Mouse (Mus musculus): ENCODE measurements around the gene Nelfb. TPM values are rescaled to one million over a fixed set of nuclear protein-coding genes. Genes with fewer than 3 reads are reported as not detected.

Gene Nelfb
- polyA plus RNA-seq, 1 experiment from 2014 or later = 93.7 TPM

DNA sequence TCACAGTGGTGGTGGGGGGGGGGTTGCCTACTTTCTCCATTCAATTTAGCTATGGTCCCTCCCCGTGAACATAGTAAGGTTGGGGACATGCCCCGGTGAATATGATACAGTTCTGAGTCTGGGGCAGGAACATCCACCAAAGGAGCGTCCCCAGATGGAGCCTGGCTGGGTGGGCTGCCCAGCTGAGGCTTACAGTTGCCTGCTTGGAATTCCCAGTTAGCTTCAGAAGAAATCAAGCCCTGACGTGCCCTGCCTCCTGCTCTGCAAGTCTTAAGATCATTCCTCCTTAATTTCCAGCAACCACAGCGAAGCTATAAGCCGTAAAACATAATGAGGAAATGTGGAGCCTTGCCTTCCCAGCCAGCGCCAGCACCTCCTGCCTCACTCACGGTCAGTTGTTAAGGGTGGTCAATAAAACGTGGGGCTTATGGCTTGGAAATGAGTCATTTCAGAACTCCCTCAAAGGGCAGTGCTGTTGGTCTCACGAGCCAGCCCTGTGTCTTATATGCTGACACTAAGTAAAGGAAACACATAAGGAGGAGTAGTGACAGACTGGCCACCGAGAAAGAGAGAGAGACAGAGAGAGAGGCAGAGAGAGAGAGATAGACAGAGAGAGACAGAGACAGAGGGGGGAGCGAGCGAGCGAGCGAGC, 31.6 kb downstream of the Nelfb start:
- 0 out of 2 replicates have a peak, but pooled peaks cover 3% of the 10 kb centered on the region for H3K27me3 ChIP-seq (ENCODE audit: control insufficient read depth, insufficient read depth, low read length)
- DNase-seq (ENCODE audit: low spot score) (no peak), ATAC-seq (ENCODE audit: low FRiP score) (no peak)
- peak overlapping the region; percentile 94; the same call in 1 of the 2 replicates for H3K27ac ChIP-seq (ENCODE audit: low read depth, low read length)
- H3K9me3 ChIP-seq (ENCODE audit: control insufficient read depth, low read length) = no peaks in the 10 kb centered on the region
- WGBS = 39% methylated on average over 15 of the region's 15 CpGs
- peak overlapping the region; percentile 83 for H3K4me2 ChIP-seq (replicated peaks; ENCODE audit: low read depth, low read length)
- H3K9ac ChIP-seq (ENCODE audit: low read depth, low read length) = peak overlapping the region; percentile 29
- H3K36me3 ChIP-seq (ENCODE audit: control insufficient read depth, insufficient read depth, low read length) = 0 out of 2 replicates have a peak, but pooled peaks cover 3% of the 10 kb centered on the region
- peak overlapping the region; percentile 90 for H3K4me3 ChIP-seq (ENCODE audit: low read depth, low read length)
- peaks cover 27% of the 10 kb centered on the region for H3K4me1 ChIP-seq (replicated peaks; ENCODE audit: control insufficient read depth, insufficient read depth, low read length)

DNA sequence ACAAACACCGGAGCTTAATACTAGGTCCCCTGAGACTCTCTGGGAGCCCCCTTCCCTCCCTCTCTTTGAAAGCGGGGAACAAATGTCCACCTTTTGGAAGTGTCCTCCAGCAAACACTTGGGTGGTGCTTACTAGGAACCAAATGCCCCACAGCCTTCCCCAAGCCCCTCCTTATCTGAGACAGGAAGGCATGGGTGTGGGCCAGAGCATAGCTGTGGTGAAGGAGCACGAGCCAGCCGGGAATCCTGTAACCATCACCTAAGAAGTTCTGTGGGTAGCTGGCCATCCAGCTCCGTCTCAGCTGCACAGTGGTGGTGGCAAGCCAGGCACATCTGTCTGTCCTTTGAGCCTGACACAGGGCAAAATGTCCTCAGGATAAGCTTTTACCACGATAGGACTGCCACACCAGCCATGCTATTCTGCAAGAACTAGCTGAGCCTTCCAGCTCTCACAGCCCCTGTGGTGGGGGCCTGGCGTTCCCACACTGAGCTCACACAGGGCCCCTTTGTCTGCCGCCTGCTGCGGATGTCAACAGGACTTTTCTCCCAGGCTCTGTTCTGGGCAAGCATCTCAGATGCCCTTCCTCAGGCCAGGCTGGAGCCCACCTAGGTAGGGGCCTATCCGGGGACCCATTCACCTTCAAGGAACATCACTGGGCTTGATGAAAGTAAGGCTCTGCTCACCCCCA, 32.9 kb downstream of the Nelfb start:
- Histone ChIP-seq H3K9ac (ENCODE audit: low read depth, low read length) (peak overlapping the region; percentile 50), H3K27me3 (ENCODE audit: control insufficient read depth, insufficient read depth, low read length) (peaks cover 3% of the 10 kb centered on the region; the same call in 1 of the 2 replicates), H3K36me3 (ENCODE audit: control insufficient read depth, insufficient read depth, low read length) (no peaks in the 10 kb centered on the region), H3K27ac (ENCODE audit: low read depth, low read length) (peak overlapping the region; percentile 83), H3K4me2 (replicated peaks; ENCODE audit: low read depth, low read length) (peak overlapping the region; percentile 34), H3K4me3 (ENCODE audit: low read depth, low read length) (0 out of 2 replicates have a peak overlapping the region, but pooled peaks have one; percentile 20), H3K9me3 (ENCODE audit: control insufficient read depth, low read length) (no peaks in the 10 kb centered on the region), H3K4me1 (replicated peaks; ENCODE audit: control insufficient read depth, insufficient read depth, low read length) (peaks cover 27% of the 10 kb centered on the region)
- ATAC-seq (ENCODE audit: low FRiP score) (no peak), DNase-seq (ENCODE audit: low spot score) (peak; percentile 51)
- 18% methylated on average over 10 of the region's 10 CpGs for WGBS

DNA sequence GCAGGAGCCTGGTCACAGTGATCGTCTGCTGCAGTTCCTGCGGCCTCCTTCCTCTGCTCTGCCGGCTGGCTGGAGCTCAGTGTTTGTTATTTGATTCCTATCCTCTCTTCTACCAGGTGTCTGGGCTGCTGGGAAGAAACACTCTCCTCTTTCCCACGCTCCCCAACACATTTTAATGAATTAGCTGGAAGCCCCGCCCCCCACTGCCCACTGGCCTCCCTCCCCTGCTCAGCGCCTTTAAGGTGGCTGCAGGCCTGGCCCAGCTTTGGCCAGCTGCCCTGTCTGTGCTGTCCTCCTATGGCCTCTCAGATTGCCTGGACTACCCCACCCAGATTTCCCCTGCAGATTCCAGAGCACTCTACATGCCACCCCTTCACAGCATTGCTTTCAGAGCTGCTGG, 33.6 kb downstream of the Nelfb start:
- Histone ChIP-seq H3K36me3 (ENCODE audit: control insufficient read depth, insufficient read depth, low read length) (no peaks in the 10 kb centered on the region), H3K27ac (ENCODE audit: low read depth, low read length) (peak overlapping the region; percentile 83), H3K9ac (ENCODE audit: low read depth, low read length) (peak overlapping the region; percentile 50; the same call in 1 of the 2 replicates), H3K27me3 (ENCODE audit: control insufficient read depth, insufficient read depth, low read length) (peaks cover 3% of the 10 kb centered on the region; the same call in 1 of the 2 replicates), H3K4me2 (replicated peaks; ENCODE audit: low read depth, low read length) (peak overlapping the region; percentile 34), H3K4me1 (replicated peaks; ENCODE audit: control insufficient read depth, insufficient read depth, low read length) (peaks cover 27% of the 10 kb centered on the region), H3K4me3 (ENCODE audit: low read depth, low read length) (peak overlapping the region; percentile 20), H3K9me3 (ENCODE audit: control insufficient read depth, low read length) (no peaks in the 10 kb centered on the region)
- WGBS = 2% methylated on average over 6 of the region's 6 CpGs
- DNase-seq (ENCODE audit: low spot score) (peak; percentile 74), ATAC-seq (ENCODE audit: low FRiP score) (peak; percentile 18; the same call in 1 of the 2 replicates)

DNA sequence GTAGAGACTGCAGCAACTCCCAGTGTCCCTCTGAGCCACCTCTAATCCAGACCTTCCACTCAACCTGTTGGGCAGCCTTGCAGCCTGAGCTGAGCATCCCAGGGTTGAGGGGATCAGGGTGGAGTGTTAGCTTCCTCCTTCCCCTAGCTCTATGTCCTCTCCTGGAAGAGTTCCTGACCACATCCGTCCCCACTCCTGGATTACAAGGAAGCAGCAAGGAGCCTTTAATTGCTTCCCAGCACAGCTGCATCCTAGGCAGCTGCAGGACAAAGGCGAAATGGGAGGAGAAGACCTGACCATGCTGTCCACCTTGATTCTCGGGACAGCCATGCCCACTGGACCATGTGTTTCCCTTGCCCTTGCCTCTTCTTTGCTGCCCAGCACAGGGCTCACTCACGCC, 34.2 kb downstream of the Nelfb start:
- H3K4me3 ChIP-seq (ENCODE audit: low read depth, low read length) = peak overlapping the region; percentile 20
- no peak for DNase-seq (ENCODE audit: low spot score)
- no peaks in the 10 kb centered on the region for H3K9me3 ChIP-seq (ENCODE audit: control insufficient read depth, low read length)
- 34% methylated on average over 4 of the region's 4 CpGs for WGBS
- peak overlapping the region; percentile 34 for H3K4me2 ChIP-seq (replicated peaks; ENCODE audit: low read depth, low read length)
- H3K27me3 ChIP-seq (ENCODE audit: control insufficient read depth, insufficient read depth, low read length) = peaks cover 3% of the 10 kb centered on the region; the same call in 1 of the 2 replicates
- no peaks in the 10 kb centered on the region for H3K36me3 ChIP-seq (ENCODE audit: control insufficient read depth, insufficient read depth, low read length)
- peaks cover 27% of the 10 kb centered on the region for H3K4me1 ChIP-seq (replicated peaks; ENCODE audit: control insufficient read depth, insufficient read depth, low read length)
- no peak for ATAC-seq (ENCODE audit: low FRiP score)
- peak overlapping the region; percentile 3; the same call in 1 of the 2 replicates for H3K9ac ChIP-seq (ENCODE audit: low read depth, low read length)
- peak overlapping the region; percentile 83 for H3K27ac ChIP-seq (ENCODE audit: low read depth, low read length)

DNA sequence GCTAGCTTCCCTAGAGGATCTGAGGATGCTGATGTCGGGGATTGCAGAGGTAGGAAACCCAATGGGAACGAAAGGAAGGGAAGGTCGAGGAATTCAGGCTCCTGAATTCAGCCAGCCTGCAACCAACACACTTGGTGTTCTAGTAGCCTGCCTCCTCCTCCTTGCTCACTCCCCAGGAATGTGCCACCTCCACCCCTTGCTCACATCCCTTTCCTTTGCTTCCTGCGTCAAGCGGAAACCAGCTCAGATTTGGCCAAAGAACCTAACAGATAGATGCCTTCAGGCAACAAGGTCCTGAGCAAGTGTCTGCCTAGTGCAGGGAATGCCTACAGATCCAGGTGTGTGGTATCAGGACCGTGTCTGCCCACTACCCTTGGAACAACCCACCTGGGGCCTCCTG, 34.7 kb downstream of the Nelfb start:
- H3K9ac ChIP-seq (ENCODE audit: low read depth, low read length) = peak overlapping the region; percentile 7; the same call in 1 of the 2 replicates
- 74% methylated on average over 6 of the region's 6 CpGs for WGBS
- peak overlapping the region; percentile 20; the same call in 1 of the 2 replicates for H3K4me3 ChIP-seq (ENCODE audit: low read depth, low read length)
- no peaks in the 10 kb centered on the region for H3K9me3 ChIP-seq (ENCODE audit: control insufficient read depth, low read length)
- peak overlapping the region; percentile 34 for H3K4me2 ChIP-seq (replicated peaks; ENCODE audit: low read depth, low read length)
- H3K27me3 ChIP-seq (ENCODE audit: control insufficient read depth, insufficient read depth, low read length) = peaks cover 3% of the 10 kb centered on the region; the same call in 1 of the 2 replicates
- no peak for DNase-seq (ENCODE audit: low spot score)
- no peak for ATAC-seq (ENCODE audit: low FRiP score)
- H3K36me3 ChIP-seq (ENCODE audit: control insufficient read depth, insufficient read depth, low read length) = no peaks in the 10 kb centered on the region
- H3K4me1 ChIP-seq (replicated peaks; ENCODE audit: control insufficient read depth, insufficient read depth, low read length) = peaks cover 27% of the 10 kb centered on the region
- H3K27ac ChIP-seq (ENCODE audit: low read depth, low read length) = peak overlapping the region; percentile 30; the same call in 1 of the 2 replicates

DNA sequence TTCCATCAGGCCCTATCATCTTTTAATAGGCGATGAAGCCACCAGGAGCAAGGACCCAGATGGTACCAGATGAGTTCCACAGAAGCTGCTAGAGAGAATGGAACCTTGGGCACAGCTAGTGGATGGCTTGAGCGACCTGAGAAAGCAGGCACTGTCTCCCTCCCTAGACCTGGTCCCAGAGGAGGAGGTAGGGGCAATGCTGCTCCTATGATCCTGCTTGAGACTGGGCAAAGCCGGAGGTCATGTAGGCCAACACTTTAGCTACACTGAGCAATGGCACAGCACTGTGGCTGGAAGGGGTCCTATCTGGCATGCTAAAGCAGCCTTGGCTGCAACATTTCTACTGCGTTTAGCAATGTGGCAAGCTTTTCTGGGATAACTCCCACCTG, 35.6 kb downstream of the Nelfb start:
- Histone ChIP-seq H3K9me3 (ENCODE audit: control insufficient read depth, low read length) (no peaks in the 10 kb centered on the region), H3K4me3 (ENCODE audit: low read depth, low read length) (no peak overlapping the region), H3K27ac (ENCODE audit: low read depth, low read length) (no peak overlapping the region)

DNA sequence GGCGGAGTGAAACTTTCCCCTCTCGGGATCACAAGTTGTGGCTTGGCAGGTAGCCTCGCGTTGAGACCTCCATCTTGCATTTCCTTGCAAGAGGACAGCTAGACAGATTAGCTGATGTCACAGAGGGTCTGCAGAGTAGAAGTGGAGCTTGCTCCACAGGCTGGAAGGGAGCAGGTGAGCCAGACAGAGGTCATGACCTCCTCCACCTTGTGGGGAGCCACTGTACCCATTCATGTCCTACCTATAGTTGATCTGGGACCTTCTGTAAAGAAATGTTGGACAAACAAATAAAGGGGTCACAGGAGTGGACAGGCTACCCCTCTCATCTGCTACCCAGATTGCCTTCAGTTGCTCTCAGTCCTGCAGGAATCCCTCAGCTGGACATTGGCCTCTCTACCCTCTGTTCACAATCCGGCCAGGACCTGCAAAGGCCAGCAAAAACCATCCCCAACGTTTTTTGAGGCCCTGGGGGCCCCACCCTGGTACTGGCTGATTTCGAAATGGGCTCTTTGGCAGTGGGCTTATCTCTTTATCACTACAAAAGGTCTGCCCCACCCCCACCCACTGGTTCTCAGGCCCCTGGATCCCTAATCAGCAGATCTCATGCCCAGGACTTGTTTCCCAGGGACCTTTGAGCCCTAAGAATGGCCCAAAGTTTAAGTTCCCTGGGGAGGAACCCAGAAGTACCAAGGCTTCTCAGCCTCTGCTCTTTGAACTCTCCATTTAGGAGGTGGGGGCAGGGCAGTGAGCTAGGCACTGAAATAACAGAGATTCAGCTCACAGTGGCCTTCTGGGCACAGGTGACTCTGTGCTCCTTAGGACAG, 36.2 kb downstream of the Nelfb start:
- H3K4me1 ChIP-seq (replicated peaks; ENCODE audit: control insufficient read depth, insufficient read depth, low read length) = peaks cover 33% of the 10 kb centered on the region
- H3K36me3 ChIP-seq (ENCODE audit: control insufficient read depth, insufficient read depth, low read length) = no peaks in the 10 kb centered on the region
- H3K27ac ChIP-seq (ENCODE audit: low read depth, low read length) = no peak overlapping the region
- H3K4me2 ChIP-seq (replicated peaks; ENCODE audit: low read depth, low read length) = no peak overlapping the region
- H3K4me3 ChIP-seq (ENCODE audit: low read depth, low read length) = no peak overlapping the region
- no peak overlapping the region for H3K9ac ChIP-seq (ENCODE audit: low read depth, low read length)
- H3K27me3 ChIP-seq (ENCODE audit: control insufficient read depth, insufficient read depth, low read length) = no peaks in the 10 kb centered on the region; the same call in 1 of the 2 replicates
- no peaks in the 10 kb centered on the region for H3K9me3 ChIP-seq (ENCODE audit: control insufficient read depth, low read length)
- DNase-seq (ENCODE audit: low spot score) = no peak
- WGBS = 49% methylated on average over 7 of the region's 7 CpGs
- ATAC-seq (ENCODE audit: low FRiP score) = no peak

More for the DNA sequence above, 35.6 kb downstream of the Nelfb start:
- WGBS = 70% methylated on average over 4 of the region's 4 CpGs
- Histone ChIP-seq H3K27me3 (ENCODE audit: control insufficient read depth, insufficient read depth, low read length) (no peaks in the 10 kb centered on the region; the same call in 1 of the 2 replicates), H3K4me2 (replicated peaks; ENCODE audit: low read depth, low read length) (no peak overlapping the region), H3K36me3 (ENCODE audit: control insufficient read depth, insufficient read depth, low read length) (no peaks in the 10 kb centered on the region), H3K4me1 (replicated peaks; ENCODE audit: control insufficient read depth, insufficient read depth, low read length) (peaks cover 29% of the 10 kb centered on the region), H3K9ac (ENCODE audit: low read depth, low read length) (no peak overlapping the region)
- DNase-seq (ENCODE audit: low spot score) (no peak), ATAC-seq (ENCODE audit: low FRiP score) (no peak)

DNA sequence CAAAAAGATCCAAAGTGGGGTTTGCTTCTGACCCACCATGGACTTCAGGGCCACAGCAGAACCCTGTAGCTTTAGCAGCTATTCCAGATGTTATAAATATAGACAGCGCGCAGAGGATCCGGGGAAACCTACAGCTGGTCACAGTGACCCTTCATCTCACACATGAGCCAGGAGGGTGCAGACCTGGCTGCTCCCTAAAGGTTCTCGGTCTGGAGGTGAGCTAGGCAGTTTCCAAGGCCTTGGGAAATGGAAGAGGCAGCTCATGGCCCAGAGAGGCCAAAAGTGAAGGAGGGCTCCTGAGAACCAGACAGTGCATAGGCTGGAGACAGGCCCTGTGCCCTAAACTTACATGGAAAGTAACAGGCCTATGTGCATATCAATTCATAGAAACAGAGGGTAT, 37.5 kb downstream of the Nelfb start:
- Histone ChIP-seq H3K4me2 (replicated peaks; ENCODE audit: low read depth, low read length) (no peak overlapping the region), H3K9ac (ENCODE audit: low read depth, low read length) (no peak overlapping the region), H3K27me3 (ENCODE audit: control insufficient read depth, insufficient read depth, low read length) (no peaks in the 10 kb centered on the region; the same call in 1 of the 2 replicates), H3K4me1 (replicated peaks; ENCODE audit: control insufficient read depth, insufficient read depth, low read length) (peaks cover 39% of the 10 kb centered on the region), H3K9me3 (ENCODE audit: control insufficient read depth, low read length) (no peaks in the 10 kb centered on the region), H3K27ac (ENCODE audit: low read depth, low read length) (no peak overlapping the region), H3K36me3 (ENCODE audit: control insufficient read depth, insufficient read depth, low read length) (no peaks in the 10 kb centered on the region), H3K4me3 (ENCODE audit: low read depth, low read length) (no peak overlapping the region)
- DNase-seq (ENCODE audit: low spot score) (no peak), ATAC-seq (ENCODE audit: low FRiP score) (no peak)
- WGBS = 92% methylated on average over 4 of the region's 4 CpGs
